Mouse (Mus musculus): ENCODE data around the gene Ccr10.

- TF ChIP-seq CTCF (IDR thresholded peaks at IDR 0.05; ENCODE audit: control insufficient read depth, insufficient read depth, insufficient read length) = no peak
- no peak for TF ChIP-seq MAX (IDR thresholded peaks at IDR 0.05)
Measured at GRCm38 (mm10) chr11:101172434-101172815, 2.8 kb downstream of the Ccr10 start.
